Mouse (Mus musculus): ENCODE measurements around the gene Oosp3.

DNA sequence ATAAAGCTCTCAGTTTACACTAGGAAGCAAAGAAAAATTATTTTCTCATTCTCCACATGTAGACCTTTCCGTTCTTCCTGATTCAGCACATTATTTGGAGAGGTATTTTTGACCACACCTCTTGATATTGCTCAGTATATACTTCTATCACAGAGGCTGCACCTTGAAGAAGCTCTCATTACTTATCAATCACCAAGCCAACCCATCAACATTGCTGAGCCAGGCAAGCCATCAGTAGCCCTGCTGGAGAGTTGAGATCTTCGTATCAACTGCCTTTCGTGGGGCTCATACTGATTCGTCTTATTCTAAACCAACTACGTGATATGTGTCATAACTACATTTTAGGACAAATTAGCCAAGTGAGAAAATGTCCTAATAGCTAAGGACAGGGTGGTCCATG is 30.4 kb downstream of the Oosp3 start:
- no peak for TF ChIP-seq POLR2A (IDR thresholded peaks at IDR 0.05; ENCODE audit: borderline replicate concordance, low read depth, low read length)
- TF ChIP-seq CTCF (IDR thresholded peaks at IDR 0.05; ENCODE audit: low read depth, low read length), result no peak

Measured in bone marrow macrophage, adult 2 months (primary cell).